ENCODE assay signal across 11 mouse cellular contexts in the genomic region with DNA sequence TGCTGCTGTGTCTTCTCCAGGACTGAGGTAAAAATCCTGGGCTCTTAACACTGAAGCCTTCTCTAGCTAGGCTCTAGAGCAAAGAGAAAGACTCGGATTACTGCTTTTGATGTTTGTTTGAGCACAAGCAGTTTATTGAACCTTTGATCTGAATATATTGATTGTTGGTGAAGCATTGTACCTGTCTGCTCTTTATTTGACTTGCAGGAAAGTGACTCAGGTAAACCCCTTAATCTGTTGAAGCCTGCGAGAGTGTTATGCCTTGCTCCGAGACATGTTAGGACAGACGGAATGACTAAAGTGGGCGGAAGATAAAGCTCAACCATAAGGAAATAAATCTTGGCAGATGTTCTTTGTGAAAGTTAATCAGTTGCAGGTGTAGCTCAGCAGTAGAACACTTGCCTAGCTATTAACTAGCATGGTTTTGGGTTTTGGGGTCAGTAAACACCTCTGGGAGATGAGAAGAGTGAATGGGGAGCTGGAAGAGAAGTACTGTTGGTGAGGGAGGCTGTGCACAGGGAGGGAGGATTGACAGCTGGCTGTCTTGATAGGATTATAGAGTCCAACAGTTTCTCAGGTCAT.
"Had no signal": no experiment of that assay in that cellular context is flagged by ENCODE, and none has a peak within 500 bp of the region (broad histone marks: within the 10 kb centered on the region; RNA-seq: fewer than 3 reads in every experiment).

No protein-coding gene starts in this region.

- H3K27ac ChIP-seq: limb, embryonic 12.5 days; liver, embryonic 14.5 days; midbrain, embryonic 12.5 days had no signal

- H3K27me3 ChIP-seq: limb, embryonic 12.5 days; midbrain, embryonic 12.5 days had no signal

- H3K9me3 ChIP-seq: limb, embryonic 12.5 days; midbrain, embryonic 12.5 days had no signal

- H3K4me3 ChIP-seq: limb, embryonic 12.5 days; midbrain, embryonic 12.5 days had no signal

- H3K9ac ChIP-seq: limb, embryonic 12.5 days; liver, embryonic 14.5 days; midbrain, embryonic 12.5 days had no signal

- H3K4me2 ChIP-seq: limb, embryonic 12.5 days; midbrain, embryonic 12.5 days had no signal

- ATAC-seq: hindbrain, embryonic 16.5 days; inflammation-experienced regulatory T-cells, adult 6 months; midbrain, embryonic 16.5 days had no signal

- H3K4me1 ChIP-seq: limb, embryonic 12.5 days; midbrain, embryonic 12.5 days had no signal

- DNase-seq: kidney, postnatal 14 days; layer of hippocampus, postnatal 36 days; right cerebral cortex, adult 18-20 months; right cerebral cortex, postnatal 25 days; thymus, postnatal 4 days had no signal
